Mouse (Mus musculus) CH12.LX (cell line): ENCODE measurements around the gene Herc2. TPM values are rescaled to one million over a fixed set of nuclear protein-coding genes. Genes with fewer than 3 reads are reported as not detected.

Experiments used
- DNase-seq: peaks from one replicate; pipeline ENCODE4 v3.0.0-alpha.2; 2013; ENCODE audit errors: extremely low read depth
- H3K27ac ChIP-seq: 2 replicates; pipeline ENCODE4 v1.5.1; 2012; ENCODE audit warnings: low read depth, mild to moderate bottlenecking, control low read depth, moderate library complexity; ENCODE audit not compliant: insufficient read depth
- H3K27me3 ChIP-seq: replicated peaks from 2 replicates; pipeline ENCODE3; 2012; ENCODE audit warnings: inconsistent platforms
- H3K36me3 ChIP-seq, 2 experiments: replicated peaks in 1 of 2; 2 replicates each; pipeline versions ENCODE3 to v1.6.1; 2012; ENCODE audit warnings: inconsistent platforms in 1 of 2, low read length in 1 of 2, mild to moderate bottlenecking in 1 of 2, mixed read lengths in 1 of 2, moderate library complexity in 1 of 2; ENCODE audit not compliant: control insufficient read depth in 1 of 2, insufficient read depth in 1 of 2
- H3K4me1 ChIP-seq, 2 experiments: 2 replicates each; pipeline ENCODE4 v1.6.1; 2012; ENCODE audit warnings: inconsistent platforms in 1 of 2, moderate library complexity in 1 of 2; ENCODE audit not compliant: insufficient read depth in 2 of 2, control insufficient read depth in 1 of 2
- H3K4me2 ChIP-seq: 2 replicates; pipeline ENCODE4 v1.6.1; 2012; ENCODE audit warnings: low read depth, mild to moderate bottlenecking, control low read depth; ENCODE audit not compliant: poor library complexity, insufficient read depth, severe bottlenecking
- H3K4me3 ChIP-seq, 3 experiments: fragments of 150-350 bp in 1 of 3; sonication (generic) in 1 of 3; replicated peaks in 1 of 3; 2 replicates each; pipeline versions ENCODE3 to v1.5.1; 2011 to 2012; ENCODE audit warnings: low read depth in 2 of 3, low read length in 2 of 3, mild to moderate bottlenecking in 2 of 3, moderate library complexity in 2 of 3, control low read depth in 1 of 3, improper control_type of control experiment in 1 of 3, inconsistent platforms in 1 of 3, mixed read lengths in 1 of 3; ENCODE audit not compliant: poor library complexity in 1 of 3
- H3K79me2 ChIP-seq: replicated peaks from 2 replicates; pipeline ENCODE4 v1.6.1; 2012; ENCODE audit warnings: mild to moderate bottlenecking, moderate library complexity; ENCODE audit not compliant: control insufficient read depth, poor library complexity, insufficient read depth, severe bottlenecking; ENCODE audit errors: extremely low read depth
- H3K9ac ChIP-seq: 2 replicates; pipeline ENCODE4 v1.6.1; 2012; ENCODE audit warnings: low read depth, mild to moderate bottlenecking, control low read depth, moderate library complexity; ENCODE audit not compliant: insufficient read depth
- H3K9me3 ChIP-seq: replicated peaks from 2 replicates; pipeline ENCODE3; 2012; ENCODE audit warnings: low read length, inconsistent platforms, mixed read lengths
- CHD1 ChIP-seq: IDR thresholded peaks from 2 replicates; pipeline ENCODE4 v1.6.1; 2012; ENCODE audit warnings: low read depth, low read length, improper control_type of control experiment, inconsistent platforms
- E2F4 ChIP-seq: IDR thresholded peaks from 2 replicates; pipeline ENCODE4 v1.6.1; 2011; ENCODE audit warnings: low read depth, low read length, improper control_type of control experiment; ENCODE audit not compliant: insufficient replicate concordance
- ELF1 ChIP-seq: IDR thresholded peaks from 2 replicates; pipeline ENCODE4 v1.6.1; 2014; ENCODE audit warnings: low read depth, mild to moderate bottlenecking, inconsistent platforms, low read length, improper control_type of control experiment
- ETS1 ChIP-seq: conservative IDR thresholded peaks from 2 replicates; pipeline ENCODE4 v1.6.1; 2012; ENCODE audit warnings: low read depth, mild to moderate bottlenecking, inconsistent platforms, low read length, improper control_type of control experiment, moderate library complexity
- GABPA ChIP-seq: IDR thresholded peaks from 2 replicates; pipeline ENCODE4 v1.6.1; 2012; ENCODE audit warnings: low read depth, low read length, improper control_type of control experiment, inconsistent platforms; ENCODE audit not compliant: insufficient replicate concordance
- HCFC1 ChIP-seq: IDR thresholded peaks from 2 replicates; pipeline ENCODE4 v1.6.1; 2012; ENCODE audit warnings: low read depth, mild to moderate bottlenecking, inconsistent platforms, low read length, improper control_type of control experiment
- JUN ChIP-seq: IDR thresholded peaks from 2 replicates; pipeline ENCODE4 v1.6.1; 2011; ENCODE audit warnings: low read depth, mild to moderate bottlenecking, low read length, improper control_type of control experiment, moderate library complexity; ENCODE audit not compliant: insufficient read depth
- JUND ChIP-seq: conservative IDR thresholded peaks from 2 replicates; pipeline ENCODE4 v1.6.1; 2011; ENCODE audit warnings: low read depth, low read length, improper control_type of control experiment
- KAT2A ChIP-seq: IDR thresholded peaks from 2 replicates; pipeline ENCODE4 v1.6.1; 2012; ENCODE audit warnings: low read length, improper control_type of control experiment, inconsistent platforms; ENCODE audit not compliant: insufficient replicate concordance
- MAX ChIP-seq: IDR thresholded peaks from 2 replicates; pipeline ENCODE4 v1.6.1; 2011; ENCODE audit warnings: low read length, improper control_type of control experiment
- MAZ ChIP-seq: IDR thresholded peaks from 2 replicates; pipeline ENCODE4 v1.6.1; 2012; ENCODE audit warnings: low read depth, mild to moderate bottlenecking, inconsistent platforms, low read length, improper control_type of control experiment, moderate library complexity
- NRF1 ChIP-seq: IDR thresholded peaks from 2 replicates; pipeline ENCODE4 v1.6.1; 2014; ENCODE audit warnings: low read depth, mild to moderate bottlenecking, inconsistent platforms, low read length, improper control_type of control experiment, moderate library complexity
- PAX5 ChIP-seq: IDR thresholded peaks from 2 replicates; pipeline ENCODE4 v1.6.1; 2012; ENCODE audit warnings: low read length, inconsistent platforms, mixed read lengths
- POLR2A ChIP-seq: IDR thresholded peaks from 2 replicates; pipeline ENCODE4 v1.6.1; 2011; ENCODE audit warnings: low read depth, mild to moderate bottlenecking, improper control_type of control experiment, low read length
- POLR2AphosphoS2 ChIP-seq: IDR thresholded peaks from 2 replicates; pipeline ENCODE4 v1.6.1; 2011; ENCODE audit warnings: low read depth, low read length, improper control_type of control experiment
- RAD21 ChIP-seq: IDR thresholded peaks from 2 replicates; pipeline ENCODE4 v1.6.1; 2011; ENCODE audit warnings: low read depth, mild to moderate bottlenecking, low read length, improper control_type of control experiment, moderate library complexity
- RCOR1 ChIP-seq: conservative IDR thresholded peaks from 2 replicates; pipeline ENCODE4 v1.6.1; 2012; ENCODE audit warnings: low read depth, mild to moderate bottlenecking, inconsistent platforms, low read length, improper control_type of control experiment
- SIN3A ChIP-seq: IDR thresholded peaks from 2 replicates; pipeline ENCODE4 v1.6.1; 2012; ENCODE audit warnings: low read length, improper control_type of control experiment, inconsistent platforms
- SMC3 ChIP-seq: IDR thresholded peaks from 2 replicates; pipeline ENCODE4 v1.6.1; 2011; ENCODE audit warnings: low read depth, low read length, improper control_type of control experiment
- UBTF ChIP-seq: IDR thresholded peaks from 2 replicates; pipeline ENCODE4 v1.6.1; 2012; ENCODE audit warnings: low read depth, mild to moderate bottlenecking, inconsistent platforms, low read length, improper control_type of control experiment, moderate library complexity
- USF1 ChIP-seq: IDR thresholded peaks from 2 replicates; pipeline ENCODE4 v1.6.1; 2014; ENCODE audit warnings: low read depth, mild to moderate bottlenecking, inconsistent platforms, low read length, improper control_type of control experiment
- ZC3H11A ChIP-seq: IDR thresholded peaks from 2 replicates; pipeline ENCODE4 v1.6.1; 2012; ENCODE audit warnings: low read depth, mild to moderate bottlenecking, inconsistent platforms, low read length, improper control_type of control experiment
- ZKSCAN1 ChIP-seq: IDR thresholded peaks from 2 replicates; pipeline ENCODE4 v1.6.1; 2012; ENCODE audit warnings: low read depth, inconsistent platforms, low read length, improper control_type of control experiment, borderline replicate concordance
- ZMIZ1 ChIP-seq: IDR thresholded peaks from 2 replicates; pipeline ENCODE4 v1.6.1; 2012; ENCODE audit warnings: low read depth, mild to moderate bottlenecking, inconsistent platforms, low read length, improper control_type of control experiment
- dilution Hi-C: fragments of 300-500 bp; cut with MboI; formaldehyde crosslinking; loops from 2 replicates; pipeline ENCODE4 v1.14.3; 2020; ENCODE audit warnings: low sequenced_read_pairs; ENCODE audit not compliant: extremely low pct_unique_long_range_greater_than_20kb, extremely low pct_ligation_motif_present
- in situ Hi-C: fragments of 300-500 bp; cut with MboI; formaldehyde crosslinking; loops from 3 replicates; pipeline ENCODE4 v1.14.3; 2019; ENCODE audit warnings: low sequenced_read_pairs, low pct_ligation_motif_present, low pct_unique_long_range_greater_than_20kb, mixed read lengths
- polyA plus RNA-seq: library from polyadenylated mRNA; unstranded; fragments of >175 nt; gene quantifications from 2 replicates; pipeline ENCODE4 v1.2.1, GENCODE M21; 2012; ENCODE audit warnings: low read depth; ENCODE audit not compliant: insufficient read length
- total RNA-seq, 2 experiments: library from RNA; depleted of rRNA; stranded (reverse); fragments of 300-350 nt in 1 of 2; fragments of >200 nt in 1 of 2; gene quantifications; 2 replicates each; pipeline ENCODE4 v1.2.3; 2012 to 2014

The Herc2 gene
- total and polyA plus RNA-seq, 3 experiments = 9.7 to 27.6 (median 18.2) TPM

DNA sequence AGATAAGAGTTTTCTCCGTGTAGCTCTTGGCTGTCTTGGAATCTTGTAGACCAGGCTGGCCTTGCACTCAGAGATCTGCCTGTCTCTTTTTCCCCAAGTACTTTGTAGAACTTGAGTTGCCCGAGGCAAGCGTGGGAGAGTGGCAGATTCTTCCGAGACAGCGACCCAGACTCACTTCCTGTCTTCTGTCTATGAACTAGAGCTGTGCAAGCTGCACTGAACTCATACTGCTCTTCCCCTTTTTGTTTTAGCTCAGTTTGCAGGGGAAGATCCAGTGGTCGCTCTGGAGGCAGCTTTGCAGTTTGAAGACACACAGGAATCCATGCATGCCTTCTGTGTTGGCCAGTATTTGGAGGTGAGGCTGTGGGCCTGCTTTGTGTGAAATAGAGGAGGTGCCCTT lies 81.6 kb downstream of the Herc2 start:
- H3K9me3 ChIP-seq = no peaks in the 10 kb centered on the region
- no peak for TF ChIP-seq NRF1
- no peak for TF ChIP-seq E2F4
- TF ChIP-seq, all 38 proteins: peak for 0
- no peaks in the 10 kb centered on the region for H3K79me2 ChIP-seq
- DNase-seq = peak; percentile 28
- dilution Hi-C loops (no loop called here), in situ Hi-C loops (no loop called here)
- peaks cover 0 to 5% of the 10 kb centered on the region in 2 experiments; a peak in 2 of 4 replicates for H3K4me1 ChIP-seq
- H3K27ac ChIP-seq = no peak overlapping the region
- no peaks in the 10 kb centered on the region for H3K27me3 ChIP-seq
- H3K4me3 ChIP-seq = no peak overlapping the region
- no peak overlapping the region for H3K4me2 ChIP-seq
- H3K36me3 ChIP-seq = peaks cover 36 to 54% of the 10 kb centered on the region in 2 experiments
- H3K9ac ChIP-seq = no peak overlapping the region

DNA sequence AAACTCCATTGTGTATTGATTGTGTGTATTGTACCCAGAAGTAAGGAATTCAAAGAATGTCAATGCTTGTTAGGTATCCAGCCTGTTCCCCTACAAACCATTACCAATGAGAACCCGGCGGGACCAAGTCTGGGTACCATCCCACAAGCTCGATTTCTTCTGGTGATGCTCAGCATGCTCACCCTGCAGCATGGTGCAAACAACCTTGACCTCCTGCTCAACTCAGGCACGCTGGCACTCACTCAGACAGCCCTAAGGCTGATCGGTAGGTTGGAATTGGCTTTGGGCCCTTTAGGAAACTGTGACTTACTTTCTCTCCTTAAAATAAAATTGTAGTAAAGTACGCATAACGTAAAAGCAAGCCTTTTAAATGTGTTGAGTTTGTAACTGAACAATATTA lies 88.7 kb downstream of the Herc2 start:
- Histone ChIP-seq H3K9me3 (no peaks in the 10 kb centered on the region), H3K27ac (no peak overlapping the region), H3K79me2 (no peaks in the 10 kb centered on the region), H3K27me3 (no peaks in the 10 kb centered on the region), H3K4me3 (no peak overlapping the region), H3K4me2 (no peak overlapping the region), H3K9ac (no peak overlapping the region), H3K36me3 (peaks cover 22 to 49% of the 10 kb centered on the region in 2 experiments), H3K4me1 (no peaks in the 10 kb centered on the region)
- TF ChIP-seq POLR2A (no peak), SMC3 (no peak), NRF1 (no peak), JUND (no peak), ZKSCAN1 (no peak), MAX (no peak), SIN3A (no peak), ELF1 (no peak), MAZ (no peak)
- in situ Hi-C loops (no loop called here), dilution Hi-C loops (no loop called here)
- no peak for DNase-seq

DNA sequence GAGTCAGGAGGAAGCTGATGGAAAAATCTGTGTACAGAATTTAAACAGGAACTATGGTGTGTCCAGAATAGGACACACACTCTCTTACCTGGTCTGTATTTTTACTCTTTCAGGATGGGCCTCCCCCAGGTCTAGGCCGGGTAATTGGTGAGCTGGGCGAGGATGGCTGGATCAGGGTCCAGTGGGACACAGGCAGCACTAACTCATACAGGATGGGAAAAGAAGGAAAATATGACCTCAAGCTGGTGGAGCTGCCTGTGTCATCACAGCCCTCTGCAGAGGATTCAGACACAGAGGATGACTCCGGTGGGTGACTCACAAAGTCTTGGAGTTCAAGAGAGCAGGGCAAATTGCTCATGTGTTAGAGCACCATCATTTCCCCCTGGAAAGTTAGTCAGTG lies 96.4 kb downstream of the Herc2 start:
- peaks cover 0 to 5% of the 10 kb centered on the region in 2 experiments; a peak in 2 of 4 replicates for H3K4me1 ChIP-seq
- dilution Hi-C loops = no loop called here

More for the DNA sequence above, 96.4 kb downstream of the Herc2 start:
- H3K9ac ChIP-seq = no peak overlapping the region
- in situ Hi-C loops = no loop called here
- no peak for TF ChIP-seq ZKSCAN1
- TF ChIP-seq RAD21 = no peak
- TF ChIP-seq JUN = no peak
- TF ChIP-seq MAX = no peak
- no peak for TF ChIP-seq E2F4
- no peak for TF ChIP-seq ZC3H11A
- no peak for TF ChIP-seq POLR2A
- no peak for TF ChIP-seq RCOR1
- TF ChIP-seq HCFC1 = no peak
- TF ChIP-seq USF1 = no peak
- no peak for TF ChIP-seq JUND
- no peak for TF ChIP-seq SMC3
- no peak for TF ChIP-seq POLR2AphosphoS2
- no peak for TF ChIP-seq KAT2A
- TF ChIP-seq UBTF = no peak
- TF ChIP-seq ZMIZ1 = no peak
- TF ChIP-seq ETS1 = no peak
- no peak for TF ChIP-seq GABPA
- no peak for TF ChIP-seq PAX5
- TF ChIP-seq CHD1 = no peak
- H3K4me3 ChIP-seq = no peak overlapping the region
- no peak overlapping the region for H3K4me2 ChIP-seq
- H3K27me3 ChIP-seq = no peaks in the 10 kb centered on the region
- DNase-seq = no peak
- H3K9me3 ChIP-seq = no peaks in the 10 kb centered on the region
- H3K36me3 ChIP-seq = peaks cover 26 to 59% of the 10 kb centered on the region in 2 experiments
- no peak overlapping the region for H3K27ac ChIP-seq
- H3K79me2 ChIP-seq = no peaks in the 10 kb centered on the region
